Mouse (Mus musculus): ENCODE measurements around the gene Lrr1. TPM values are rescaled to one million over a fixed set of nuclear protein-coding genes. Genes with fewer than 3 reads are reported as not detected.

The Lrr1 gene
- polyA plus RNA-seq, 1 experiment from 2014 or later = 8.8 TPM

- Histone ChIP-seq H3K4me3 (ENCODE audit: low read depth, low read length) (no peak overlapping the region), H3K36me3 (replicated peaks; ENCODE audit: insufficient read depth, low read length) (peaks cover 10% of the 10 kb centered on the region), H3K27ac (ENCODE audit: low read depth) (no peak overlapping the region), H3K9me3 (ENCODE audit: low read length) (no peaks in the 10 kb centered on the region), H3K4me1 (ENCODE audit: insufficient read depth) (peaks cover 15% of the 10 kb centered on the region), H3K4me2 (ENCODE audit: low read depth, low read length) (no peak overlapping the region), H3K27me3 (ENCODE audit: insufficient read depth, low read length) (no peaks in the 10 kb centered on the region), H3K9ac (replicated peaks) (no peak overlapping the region)
- whole genome bisulfite sequencing (ENCODE audit: insufficient replicate concordance) = 89% methylated on average over 1 of the region's 1 CpGs
- ATAC-seq (0 out of 2 replicates have a peak, but pooled peaks have one; percentile 33), DNase-seq (no peak)
- TF ChIP-seq EP300 (IDR thresholded peaks at IDR 0.05; ENCODE audit: low read depth) (no peak), CTCF (IDR thresholded peaks at IDR 0.05; ENCODE audit: low read depth) (peak; percentile 58)
Measured at GRCm38 (mm10) chr12:69190522-69190921, 21.9 kb downstream of the Lrr1 start.

GRCm38 (mm10) chr12:69191396-69191795 lies 22.8 kb downstream of the Lrr1 start:
- Histone ChIP-seq H3K4me1 (ENCODE audit: insufficient read depth) (peaks cover 16% of the 10 kb centered on the region), H3K27ac (ENCODE audit: low read depth) (no peak overlapping the region), H3K9ac (replicated peaks) (no peak overlapping the region), H3K36me3 (replicated peaks; ENCODE audit: insufficient read depth, low read length) (peaks cover 10% of the 10 kb centered on the region), H3K4me3 (ENCODE audit: low read depth, low read length) (no peak overlapping the region), H3K9me3 (ENCODE audit: low read length) (no peaks in the 10 kb centered on the region), H3K4me2 (ENCODE audit: low read depth, low read length) (no peak overlapping the region), H3K27me3 (ENCODE audit: insufficient read depth, low read length) (no peaks in the 10 kb centered on the region)
- TF ChIP-seq CTCF (IDR thresholded peaks at IDR 0.05; ENCODE audit: low read depth) (no peak), EP300 (IDR thresholded peaks at IDR 0.05; ENCODE audit: low read depth) (no peak)
- WGBS (ENCODE audit: insufficient replicate concordance) = 69% methylated on average over 5 of the region's 5 CpGs
- no peak for DNase-seq
- no peak for ATAC-seq

GRCm38 (mm10) chr12:69192637-69193036 lies 24.0 kb downstream of the Lrr1 start:
- Histone ChIP-seq H3K4me2 (ENCODE audit: low read depth, low read length) (no peak overlapping the region), H3K9me3 (ENCODE audit: low read length) (no peaks in the 10 kb centered on the region), H3K36me3 (replicated peaks; ENCODE audit: insufficient read depth, low read length) (peaks cover 7% of the 10 kb centered on the region), H3K9ac (replicated peaks) (no peak overlapping the region), H3K27me3 (ENCODE audit: insufficient read depth, low read length) (no peaks in the 10 kb centered on the region), H3K4me1 (ENCODE audit: insufficient read depth) (0 out of 2 replicates have a peak, but pooled peaks cover 7% of the 10 kb centered on the region), H3K27ac (ENCODE audit: low read depth) (no peak overlapping the region), H3K4me3 (ENCODE audit: low read depth, low read length) (no peak overlapping the region)
- 92% methylated on average over 2 of the region's 2 CpGs for WGBS (ENCODE audit: insufficient replicate concordance)
- DNase-seq (no peak), ATAC-seq (no peak)
- TF ChIP-seq EP300 (IDR thresholded peaks at IDR 0.05; ENCODE audit: low read depth) (no peak), CTCF (IDR thresholded peaks at IDR 0.05; ENCODE audit: low read depth) (no peak)

DNA sequence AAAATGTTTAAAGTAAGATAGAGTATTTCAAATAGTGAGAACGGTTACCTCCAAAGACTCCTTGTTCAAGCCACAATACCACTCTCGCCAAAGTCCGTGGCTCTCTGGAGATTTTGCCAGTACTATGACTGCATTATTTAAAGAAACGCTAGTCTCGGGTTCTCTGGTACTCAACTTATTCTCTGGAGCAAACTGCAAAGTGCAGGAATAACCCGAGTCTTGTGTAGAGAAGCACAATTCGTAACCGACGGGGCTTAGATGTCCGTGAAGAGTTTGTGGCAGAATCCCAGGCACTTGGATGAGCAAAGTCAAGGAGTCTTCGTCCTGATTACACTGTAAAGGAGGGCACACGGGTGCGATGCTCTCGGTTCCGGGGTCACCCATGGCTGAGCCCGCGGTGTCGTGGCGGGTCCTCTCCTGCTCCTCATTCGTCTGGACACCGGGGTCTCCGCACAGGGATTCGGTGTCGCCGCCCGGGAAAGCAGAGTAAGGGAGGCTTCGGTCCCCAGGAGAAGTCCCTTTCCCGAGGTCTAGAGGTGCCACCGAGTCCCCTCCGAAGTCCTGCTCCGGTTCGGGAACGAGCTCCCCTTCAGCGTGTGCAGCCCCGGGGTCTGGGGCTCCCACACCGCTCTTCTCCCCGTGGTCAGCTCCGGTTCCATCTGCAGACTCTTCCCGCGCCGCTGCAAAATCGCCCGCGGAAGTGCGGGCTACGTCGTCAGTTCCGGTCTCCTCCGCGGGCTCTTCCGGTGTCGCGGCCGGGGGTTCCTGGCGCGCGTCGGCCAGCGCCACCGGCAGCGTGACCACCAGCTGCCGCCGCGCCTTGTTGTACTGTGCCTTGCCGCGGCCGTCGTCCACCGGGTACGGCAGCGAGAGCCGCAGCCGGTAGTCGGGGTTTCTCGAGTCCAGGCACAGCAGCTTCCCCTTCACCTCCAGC lies 28.1 kb downstream of the Lrr1 start, which contains the start of gene Gm49383:
TSS of gene Gm49383 (minus strand) at position 661 of the 934 bp plus-strand sequence.
- DNase-seq (peak; percentile 81), ATAC-seq (peak; percentile 74)
- peak within 1 kb of the TSS; percentile 99 for H3K4me3 ChIP-seq (ENCODE audit: low read depth, low read length)
- H3K36me3 ChIP-seq (replicated peaks; ENCODE audit: insufficient read depth, low read length) = peaks cover 15% of the 10 kb centered on the region
- TF ChIP-seq CTCF (IDR thresholded peaks at IDR 0.05; ENCODE audit: low read depth) = no peak
- no peak for TF ChIP-seq EP300 (IDR thresholded peaks at IDR 0.05; ENCODE audit: low read depth)
- H3K27me3 ChIP-seq (ENCODE audit: insufficient read depth, low read length) = no peaks in the 10 kb centered on the region
- H3K27ac ChIP-seq (ENCODE audit: low read depth) = peak within 1 kb of the TSS; percentile 92
- H3K9ac ChIP-seq (replicated peaks) = peak within 1 kb of the TSS; percentile 93
- H3K4me2 ChIP-seq (ENCODE audit: low read depth, low read length) = peak within 1 kb of the TSS; percentile 97
- peaks cover 17% of the 10 kb centered on the region for H3K4me1 ChIP-seq (ENCODE audit: insufficient read depth)
- no peaks in the 10 kb centered on the region for H3K9me3 ChIP-seq (ENCODE audit: low read length)
- 3% methylated on average over 75 of the region's 75 CpGs for WGBS (ENCODE audit: insufficient replicate concordance)

- Histone ChIP-seq H3K27me3 (ENCODE audit: insufficient read depth, low read length) (no peaks in the 10 kb centered on the region), H3K4me1 (ENCODE audit: insufficient read depth) (peaks cover 17% of the 10 kb centered on the region), H3K4me3 (ENCODE audit: low read depth, low read length) (peak overlapping the region; percentile 99), H3K36me3 (replicated peaks; ENCODE audit: insufficient read depth, low read length) (peaks cover 21% of the 10 kb centered on the region), H3K4me2 (ENCODE audit: low read depth, low read length) (peak overlapping the region; percentile 97), H3K27ac (ENCODE audit: low read depth) (peak overlapping the region; percentile 92), H3K9me3 (ENCODE audit: low read length) (no peaks in the 10 kb centered on the region), H3K9ac (replicated peaks) (peak overlapping the region; percentile 93)
- TF ChIP-seq EP300 (IDR thresholded peaks at IDR 0.05; ENCODE audit: low read depth) (no peak), CTCF (IDR thresholded peaks at IDR 0.05; ENCODE audit: low read depth) (no peak)
- DNase-seq = peak; percentile 78
- WGBS (ENCODE audit: insufficient replicate concordance) = under 1% methylated on average over 77 of the region's 94 CpGs
- ATAC-seq = peak; percentile 83
Measured at GRCm38 (mm10) chr12:69197378-69198163, 29.0 kb downstream of the Lrr1 start.

GRCm38 (mm10) chr12:69198164-69198535 lies 29.5 kb downstream of the Lrr1 start, which contains the start of gene Dnaaf2:
TSS of gene Dnaaf2 (minus strand) at chr12:69198429.
- Histone ChIP-seq H3K4me3 (ENCODE audit: low read depth, low read length) (peak within 1 kb of the TSS; percentile 99), H3K9ac (replicated peaks) (peak within 1 kb of the TSS; percentile 93), H3K36me3 (replicated peaks; ENCODE audit: insufficient read depth, low read length) (peaks cover 26% of the 10 kb centered on the region), H3K4me2 (ENCODE audit: low read depth, low read length) (peak within 1 kb of the TSS; percentile 97), H3K27ac (ENCODE audit: low read depth) (peak within 1 kb of the TSS; percentile 92), H3K9me3 (ENCODE audit: low read length) (no peaks in the 10 kb centered on the region), H3K27me3 (ENCODE audit: insufficient read depth, low read length) (no peaks in the 10 kb centered on the region), H3K4me1 (ENCODE audit: insufficient read depth) (peaks cover 17% of the 10 kb centered on the region)
- 3% methylated on average over 18 of the region's 18 CpGs for WGBS (ENCODE audit: insufficient replicate concordance)
- ATAC-seq (peak; percentile 50), DNase-seq (peak; percentile 81)
- TF ChIP-seq CTCF (IDR thresholded peaks at IDR 0.05; ENCODE audit: low read depth) (no peak), EP300 (IDR thresholded peaks at IDR 0.05; ENCODE audit: low read depth) (no peak)

Measured in liver, postnatal 0 days (tissue).